Mouse (Mus musculus) lung, adult 2 months (tissue): ENCODE results near the gene Setdb1.

ENCODE experiments used
- CTCF ChIP-seq: fragments of 200-500 bp; IDR thresholded peaks from 2 replicates; pipeline ENCODE4 v1.5.1; 2011; ENCODE audit warnings: mild to moderate bottlenecking, low read length, control low read depth; ENCODE audit not compliant: insufficient read depth
- POLR2A ChIP-seq: fragments of 200-500 bp; IDR thresholded peaks from 2 replicates; pipeline ENCODE4 v1.6.1; 2011; ENCODE audit warnings: low read depth, mild to moderate bottlenecking, control low read depth, low read length, borderline replicate concordance; ENCODE audit errors: extremely low read depth

DNA sequence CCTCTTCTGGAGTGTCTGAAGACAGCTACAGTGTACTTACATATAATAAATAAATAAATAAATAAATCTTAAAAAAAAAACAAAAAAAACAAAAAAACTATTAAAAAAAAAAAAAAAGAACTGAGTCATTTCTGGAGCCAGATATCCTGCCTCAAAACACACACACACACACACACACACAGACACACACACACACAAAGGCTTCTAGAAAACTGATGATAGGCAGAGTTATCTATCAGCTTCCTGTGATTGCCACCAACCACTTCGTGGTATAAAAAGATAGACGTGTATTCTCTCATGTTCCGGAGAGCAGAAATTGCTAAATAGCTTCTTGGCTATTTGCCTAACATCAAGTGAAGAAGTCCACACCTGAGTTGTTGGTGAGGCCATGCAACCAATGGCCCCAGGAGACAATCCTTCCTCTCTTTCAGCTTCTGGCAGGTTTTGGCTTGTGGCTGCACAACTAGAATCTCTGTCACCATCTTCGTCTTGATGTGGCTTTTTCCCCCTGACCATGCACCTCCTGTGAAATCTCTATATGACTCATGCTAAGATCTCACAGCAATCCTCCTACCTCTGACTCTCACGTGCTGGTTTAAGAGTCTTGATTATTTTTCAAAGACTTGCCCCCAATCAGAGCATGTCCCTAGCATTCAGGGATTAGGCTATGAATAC, 28.5 kb upstream of the Setdb1 start:
- TF ChIP-seq CTCF (no peak), POLR2A (no peak)
